Mouse (Mus musculus): ENCODE data around the gene Fance. TPM values are rescaled to one million over a fixed set of nuclear protein-coding genes. Genes with fewer than 3 reads are reported as not detected.
A peak's percentile ranks its signal among the peaks of the same experiment; 100 is the strongest.
"Not testable (repeated sequence)": the region's sequence is repeated elsewhere in the genome, so short reads cannot be mapped to it uniquely, and the experiment has no call there.

Fance gene
- polyA plus RNA-seq, 1 experiment from 2014 or later: 21.2 TPM

- H3K27me3 ChIP-seq (ENCODE audit: control insufficient read depth, insufficient read depth, low read length): peaks cover 8% of the 10 kb centered on the region
- H3K4me1 ChIP-seq (ENCODE audit: control insufficient read depth, insufficient read depth, low read length): peaks cover 2% of the 10 kb centered on the region; the same call in 1 of the 2 replicates
- DNase-seq (ENCODE audit: low spot score) (no peak), ATAC-seq (replicated peaks; ENCODE audit: insufficient number of reproducible peaks, low FRiP score, low TSS enrichment, low read depth) (no peak)
- H3K4me2 ChIP-seq (ENCODE audit: low read depth, low read length): no peak overlapping the region
- H3K4me3 ChIP-seq (ENCODE audit: low read depth, low read length): no peak overlapping the region
- H3K36me3 ChIP-seq (replicated peaks; ENCODE audit: control insufficient read depth, insufficient read depth, low read depth, low read length): no peaks in the 10 kb centered on the region
- 86% methylated on average over 12 of the region's 12 CpGs for WGBS
- no peaks in the 10 kb centered on the region for H3K9me3 ChIP-seq (replicated peaks; ENCODE audit: control insufficient read depth, low read length)
- no peak overlapping the region for H3K9ac ChIP-seq (replicated peaks; ENCODE audit: low read length)
- no peak overlapping the region for H3K27ac ChIP-seq (replicated peaks; ENCODE audit: low read depth, low read length)
Measured at GRCm38 (mm10) chr17:28355871-28356270, 42.6 kb downstream of the Fance start.

GRCm38 (mm10) chr17:28358576-28359261, 45.4 kb downstream of the Fance start:
- H3K9ac ChIP-seq (replicated peaks; ENCODE audit: low read length); H3K4me1 ChIP-seq (ENCODE audit: control insufficient read depth, insufficient read depth, low read length); H3K4me2 ChIP-seq (ENCODE audit: low read depth, low read length); DNase-seq (ENCODE audit: low spot score); ATAC-seq (replicated peaks; ENCODE audit: insufficient number of reproducible peaks, low FRiP score, low TSS enrichment, low read depth); H3K9me3 ChIP-seq (replicated peaks; ENCODE audit: control insufficient read depth, low read length); H3K36me3 ChIP-seq (replicated peaks; ENCODE audit: control insufficient read depth, insufficient read depth, low read depth, low read length); H3K4me3 ChIP-seq (ENCODE audit: low read depth, low read length); H3K27ac ChIP-seq (replicated peaks; ENCODE audit: low read depth, low read length): not testable (repeated sequence)
- WGBS: 9% methylated on average over 24 of the region's 24 CpGs
- H3K27me3 ChIP-seq (ENCODE audit: control insufficient read depth, insufficient read depth, low read length): peaks cover 14% of the 10 kb centered on the region

DNA sequence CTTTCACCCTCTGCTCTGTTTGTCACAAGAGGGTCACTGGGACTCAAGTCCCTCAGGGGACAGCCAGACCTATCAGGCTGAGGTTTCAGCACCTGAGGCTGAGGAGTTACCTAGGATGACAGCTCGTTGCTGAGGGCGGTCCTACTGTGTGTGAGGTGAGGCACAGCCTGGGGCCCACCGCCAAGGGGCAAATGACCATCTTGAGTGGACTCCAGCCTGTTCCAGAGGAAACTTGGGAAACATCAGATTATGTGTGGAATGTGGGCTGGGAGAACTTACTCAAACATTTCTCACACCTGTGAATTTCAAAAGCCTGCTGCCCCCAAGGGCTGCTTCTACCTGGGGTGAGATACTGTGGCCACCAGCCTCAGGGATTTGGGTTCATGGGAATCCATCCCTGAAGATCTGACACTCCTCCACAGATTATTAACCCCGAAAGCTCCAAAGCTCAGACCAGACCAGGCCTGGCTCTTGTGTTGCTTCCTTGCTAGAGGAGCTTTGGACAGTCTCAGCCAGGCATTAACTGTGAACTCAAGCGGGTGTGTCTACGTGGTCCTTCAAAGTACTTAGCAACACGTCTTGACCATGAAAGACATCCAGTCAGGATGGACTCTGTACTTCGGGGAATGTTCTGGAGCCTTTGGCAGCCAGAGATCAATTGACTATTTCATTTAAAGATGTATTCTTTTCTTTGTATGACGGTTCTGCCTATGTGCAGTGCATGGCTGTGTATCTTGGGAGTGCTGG, 47.4 kb downstream of the Fance start:
- peaks cover 6% of the 10 kb centered on the region for H3K4me1 ChIP-seq (ENCODE audit: control insufficient read depth, insufficient read depth, low read length)
- peaks cover 32% of the 10 kb centered on the region for H3K27me3 ChIP-seq (ENCODE audit: control insufficient read depth, insufficient read depth, low read length)
- ATAC-seq (replicated peaks; ENCODE audit: insufficient number of reproducible peaks, low FRiP score, low TSS enrichment, low read depth): no peak
- no peaks in the 10 kb centered on the region for H3K36me3 ChIP-seq (replicated peaks; ENCODE audit: control insufficient read depth, insufficient read depth, low read depth, low read length)
- no peak overlapping the region for H3K27ac ChIP-seq (replicated peaks; ENCODE audit: low read depth, low read length)
- WGBS: 79% methylated on average over 9 of the region's 9 CpGs
- H3K4me3 ChIP-seq (ENCODE audit: low read depth, low read length): no peak overlapping the region
- no peak overlapping the region for H3K9ac ChIP-seq (replicated peaks; ENCODE audit: low read length)
- no peak for DNase-seq (ENCODE audit: low spot score)
- H3K4me2 ChIP-seq (ENCODE audit: low read depth, low read length): no peak overlapping the region
- H3K9me3 ChIP-seq (replicated peaks; ENCODE audit: control insufficient read depth, low read length): no peaks in the 10 kb centered on the region

- H3K27me3 ChIP-seq (ENCODE audit: control insufficient read depth, insufficient read depth, low read length): peaks cover 34% of the 10 kb centered on the region
- no peak overlapping the region for H3K27ac ChIP-seq (replicated peaks; ENCODE audit: low read depth, low read length)
Measured at GRCm38 (mm10) chr17:28361921-28362652, 48.8 kb downstream of the Fance start.

GRCm38 (mm10) chr17:28362653-28363292, 49.5 kb downstream of the Fance start:
- ATAC-seq (replicated peaks; ENCODE audit: insufficient number of reproducible peaks, low FRiP score, low TSS enrichment, low read depth): no peak
- peaks cover 34% of the 10 kb centered on the region for H3K27me3 ChIP-seq (ENCODE audit: control insufficient read depth, insufficient read depth, low read length)
- peaks cover 6% of the 10 kb centered on the region for H3K4me1 ChIP-seq (ENCODE audit: control insufficient read depth, insufficient read depth, low read length)
- H3K4me2 ChIP-seq (ENCODE audit: low read depth, low read length): peak overlapping the region; percentile 33
- H3K36me3 ChIP-seq (replicated peaks; ENCODE audit: control insufficient read depth, insufficient read depth, low read depth, low read length): no peaks in the 10 kb centered on the region
- H3K27ac ChIP-seq (replicated peaks; ENCODE audit: low read depth, low read length): no peak overlapping the region
- DNase-seq (ENCODE audit: low spot score): peak; percentile 52
- 1% methylated on average over 25 of the region's 25 CpGs for WGBS
- peak overlapping the region; percentile 43 for H3K9ac ChIP-seq (replicated peaks; ENCODE audit: low read length)
- peak overlapping the region; percentile 26 for H3K4me3 ChIP-seq (ENCODE audit: low read depth, low read length)
- H3K9me3 ChIP-seq (replicated peaks; ENCODE audit: control insufficient read depth, low read length): no peaks in the 10 kb centered on the region

More at GRCm38 (mm10) chr17:28361921-28362652, 48.8 kb downstream of the Fance start:
- H3K4me2 ChIP-seq (ENCODE audit: low read depth, low read length): peak overlapping the region; percentile 33
- peak overlapping the region; percentile 43 for H3K9ac ChIP-seq (replicated peaks; ENCODE audit: low read length)
- WGBS: 29% methylated on average over 11 of the region's 11 CpGs
- no peak for ATAC-seq (replicated peaks; ENCODE audit: insufficient number of reproducible peaks, low FRiP score, low TSS enrichment, low read depth)
- peak overlapping the region; percentile 26 for H3K4me3 ChIP-seq (ENCODE audit: low read depth, low read length)
- DNase-seq (ENCODE audit: low spot score): no peak
- H3K36me3 ChIP-seq (replicated peaks; ENCODE audit: control insufficient read depth, insufficient read depth, low read depth, low read length): no peaks in the 10 kb centered on the region
- peaks cover 6% of the 10 kb centered on the region for H3K4me1 ChIP-seq (ENCODE audit: control insufficient read depth, insufficient read depth, low read length)
- no peaks in the 10 kb centered on the region for H3K9me3 ChIP-seq (replicated peaks; ENCODE audit: control insufficient read depth, low read length)

GRCm38 (mm10) chr17:28363507-28363906, 50.2 kb downstream of the Fance start:
- Histone ChIP-seq H3K9me3 (replicated peaks; ENCODE audit: control insufficient read depth, low read length) (no peaks in the 10 kb centered on the region), H3K27ac (replicated peaks; ENCODE audit: low read depth, low read length) (no peak overlapping the region), H3K4me2 (ENCODE audit: low read depth, low read length) (peak overlapping the region; percentile 56; the same call in 1 of the 2 replicates), H3K36me3 (replicated peaks; ENCODE audit: control insufficient read depth, insufficient read depth, low read depth, low read length) (no peaks in the 10 kb centered on the region), H3K4me1 (ENCODE audit: control insufficient read depth, insufficient read depth, low read length) (peaks cover 6% of the 10 kb centered on the region), H3K27me3 (ENCODE audit: control insufficient read depth, insufficient read depth, low read length) (peaks cover 30% of the 10 kb centered on the region), H3K4me3 (ENCODE audit: low read depth, low read length) (peak overlapping the region; percentile 33; the same call in 1 of the 2 replicates), H3K9ac (replicated peaks; ENCODE audit: low read length) (no peak overlapping the region)
- no peak for ATAC-seq (replicated peaks; ENCODE audit: insufficient number of reproducible peaks, low FRiP score, low TSS enrichment, low read depth)
- 10% methylated on average over 6 of the region's 6 CpGs for WGBS
- DNase-seq (ENCODE audit: low spot score): peak; percentile 22

DNA sequence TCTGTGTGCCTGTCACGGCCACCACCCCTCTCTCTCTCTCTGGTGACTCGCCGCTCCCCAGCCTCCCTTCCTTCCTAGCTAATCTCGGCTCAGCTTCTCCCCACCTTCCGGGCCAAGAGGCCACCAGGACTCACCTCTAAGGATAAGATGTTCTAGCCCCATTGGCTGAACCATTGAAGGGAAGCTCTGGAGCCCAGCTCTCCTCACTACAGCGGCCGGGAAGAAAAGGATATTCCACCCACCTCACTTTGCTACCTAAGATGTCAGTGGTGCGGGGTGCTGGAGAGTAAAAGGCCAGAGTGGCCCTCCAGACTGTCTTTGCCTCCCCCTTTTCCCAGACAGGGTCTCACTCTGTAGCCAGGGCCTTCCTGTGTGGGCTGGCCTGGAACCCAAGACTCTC, 51.8 kb downstream of the Fance start, which contains the start of gene Tulp1:
Tulp1 (minus strand) TSS at position 101 of the 400 bp plus-strand sequence.
- DNase-seq (ENCODE audit: low spot score): no peak
- H3K27ac ChIP-seq (replicated peaks; ENCODE audit: low read depth, low read length): no peak within 1 kb of the TSS
- no peaks in the 10 kb centered on the region for H3K36me3 ChIP-seq (replicated peaks; ENCODE audit: control insufficient read depth, insufficient read depth, low read depth, low read length)
- H3K4me2 ChIP-seq (ENCODE audit: low read depth, low read length): peak within 1 kb of the TSS; percentile 56
- no peaks in the 10 kb centered on the region for H3K9me3 ChIP-seq (replicated peaks; ENCODE audit: control insufficient read depth, low read length)
- H3K9ac ChIP-seq (replicated peaks; ENCODE audit: low read length): peak within 1 kb of the TSS; percentile 50
- ATAC-seq (replicated peaks; ENCODE audit: insufficient number of reproducible peaks, low FRiP score, low TSS enrichment, low read depth): no peak
- 21% methylated on average over 8 of the region's 8 CpGs for WGBS
- H3K4me3 ChIP-seq (ENCODE audit: low read depth, low read length): peak within 1 kb of the TSS; percentile 33
- H3K27me3 ChIP-seq (ENCODE audit: control insufficient read depth, insufficient read depth, low read length): peaks cover 27% of the 10 kb centered on the region
- H3K4me1 ChIP-seq (ENCODE audit: control insufficient read depth, insufficient read depth, low read length): peaks cover 6% of the 10 kb centered on the region
